Mouse (Mus musculus) neural tube, embryonic 15.5 days (tissue): ENCODE data around the gene Cenpf. TPM values are rescaled to one million over a fixed set of nuclear protein-coding genes. Genes with fewer than 3 reads are reported as not detected.

Experiments used
- ATAC-seq: fragments of 200-750 bp; cut with Nextera tagmentation; 2 replicates; pipeline ENCODE4 v1.8.0; 2017; ENCODE audit warnings: mild to moderate bottlenecking, moderate TSS enrichment, moderate library complexity; ENCODE audit not compliant: low FRiP score
- H3K27ac ChIP-seq: fragments of 300-500 bp; sonication (generic); replicated peaks from 2 replicates; pipeline ENCODE4 v1.5.1; 2015; ENCODE audit warnings: mild to moderate bottlenecking, inconsistent platforms
- H3K27me3 ChIP-seq: fragments of 300-500 bp; sonication (generic); replicated peaks from 2 replicates; pipeline ENCODE4 v1.6.1; 2015; ENCODE audit warnings: inconsistent platforms
- H3K36me3 ChIP-seq: fragments of 300-500 bp; sonication (generic); 2 replicates; pipeline ENCODE4 v1.6.1; 2015; ENCODE audit warnings: inconsistent platforms
- H3K4me1 ChIP-seq: fragments of 300-500 bp; sonication (generic); 2 replicates; pipeline ENCODE4 v1.6.1; 2015; ENCODE audit warnings: inconsistent platforms
- H3K4me2 ChIP-seq: fragments of 300-500 bp; sonication (generic); 2 replicates; pipeline ENCODE4 v1.6.1; 2015; ENCODE audit warnings: inconsistent platforms, mild to moderate bottlenecking, moderate library complexity
- H3K4me3 ChIP-seq: fragments of 300-500 bp; sonication (generic); replicated peaks from 2 replicates; pipeline ENCODE4 v1.5.1; 2015; ENCODE audit warnings: mild to moderate bottlenecking, inconsistent platforms
- H3K9ac ChIP-seq: fragments of 300-500 bp; sonication (generic); replicated peaks from 2 replicates; pipeline ENCODE4 v1.6.1; 2015; ENCODE audit warnings: mild to moderate bottlenecking, inconsistent platforms
- H3K9me3 ChIP-seq: fragments of 300-500 bp; sonication (generic); replicated peaks from 2 replicates; pipeline ENCODE4 v1.6.1; 2016; ENCODE audit warnings: inconsistent platforms
- WGBS: fragments of 180-500 bp; shearing (Covaris S2); methylation state at CpG from one replicate; pipeline ENCODE4 v1.1.7; 2015; ENCODE audit warnings: mixed read lengths; 5-methylcytosine and 5-hydroxymethylcytosine counted together
- polyA plus RNA-seq: library from polyadenylated mRNA; unstranded; fragments of >200 nt; fragmentation: Nextera tagmentation; extraction: Ambion mirVana; gene quantifications from 2 replicates; pipeline ENCODE4 v1.2.1, GENCODE M21; 2015

Cenpf gene
- 11.2 and 24.1 TPM in 2 replicates for polyA plus RNA-seq

DNA sequence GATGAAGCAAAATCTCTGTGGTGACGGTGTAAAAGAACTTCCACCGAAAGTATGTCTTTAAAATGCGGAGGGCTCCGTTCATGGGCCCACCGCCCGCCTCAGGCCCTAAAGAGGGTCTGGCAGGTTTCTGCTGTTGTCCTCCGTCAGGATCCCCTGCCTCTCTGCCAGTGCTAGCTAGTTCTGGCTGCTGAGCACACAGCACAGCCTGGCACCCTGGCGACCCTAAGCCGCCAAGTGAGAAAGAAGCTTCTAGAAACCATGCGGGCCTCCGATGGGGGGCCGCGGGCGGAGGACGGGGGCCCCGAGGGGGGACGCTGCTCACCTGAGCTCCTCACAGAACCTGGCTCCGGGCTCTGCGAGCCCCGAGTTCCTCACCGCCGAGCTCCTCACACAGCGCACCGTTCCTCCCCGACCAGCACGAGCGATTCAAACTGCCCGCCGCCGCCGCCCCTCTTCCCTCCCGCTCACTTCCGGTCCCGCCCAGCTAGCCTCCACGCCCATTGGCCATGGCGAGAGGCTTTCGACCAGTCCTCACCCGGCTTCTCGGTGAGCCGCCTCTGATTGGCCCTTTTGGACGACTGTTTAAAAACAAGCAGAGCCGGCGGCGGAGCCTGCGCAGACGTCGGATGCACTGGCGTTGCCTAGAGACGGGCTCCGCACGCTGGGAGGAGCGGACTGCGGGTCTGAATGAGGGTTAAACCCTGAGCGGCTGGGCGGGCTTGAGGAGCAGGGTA, at the start of gene Cenpf:
Cenpf (minus strand) TSS at position 433 of the 734 bp plus-strand sequence.
- Histone ChIP-seq H3K9me3 (no peaks in the 10 kb centered on the region), H3K27me3 (no peaks in the 10 kb centered on the region), H3K27ac (no peak within 1 kb of the TSS), H3K4me3 (peak within 1 kb of the TSS; percentile 54), H3K9ac (no peak within 1 kb of the TSS), H3K4me1 (peaks cover 17% of the 10 kb centered on the region), H3K36me3 (no peaks in the 10 kb centered on the region), H3K4me2 (peak within 1 kb of the TSS; percentile 85)
- WGBS: under 1% methylated on average over 53 of the region's 55 CpGs
- ATAC-seq: peak; percentile 100

GRCm38 (mm10) chr1:189732156-189732555, 44.3 kb upstream of the Cenpf start:
- Histone ChIP-seq H3K9me3 (no peaks in the 10 kb centered on the region), H3K36me3 (no peaks in the 10 kb centered on the region), H3K27me3 (peaks cover 31% of the 10 kb centered on the region), H3K4me1 (peaks cover 25% of the 10 kb centered on the region), H3K4me2 (no peak overlapping the region), H3K9ac (no peak overlapping the region), H3K4me3 (no peak overlapping the region), H3K27ac (no peak overlapping the region; the same call in 1 of the 2 replicates)
- no peak for ATAC-seq
- WGBS: 77% methylated on average over 8 of the region's 8 CpGs

- 65% methylated on average over 10 of the region's 10 CpGs for WGBS
- no peak for ATAC-seq
- H3K9me3 ChIP-seq: no peaks in the 10 kb centered on the region
These were observed 43.8 kb upstream of the Cenpf start for GRCm38 (mm10) chr1:189731697-189732096.

DNA sequence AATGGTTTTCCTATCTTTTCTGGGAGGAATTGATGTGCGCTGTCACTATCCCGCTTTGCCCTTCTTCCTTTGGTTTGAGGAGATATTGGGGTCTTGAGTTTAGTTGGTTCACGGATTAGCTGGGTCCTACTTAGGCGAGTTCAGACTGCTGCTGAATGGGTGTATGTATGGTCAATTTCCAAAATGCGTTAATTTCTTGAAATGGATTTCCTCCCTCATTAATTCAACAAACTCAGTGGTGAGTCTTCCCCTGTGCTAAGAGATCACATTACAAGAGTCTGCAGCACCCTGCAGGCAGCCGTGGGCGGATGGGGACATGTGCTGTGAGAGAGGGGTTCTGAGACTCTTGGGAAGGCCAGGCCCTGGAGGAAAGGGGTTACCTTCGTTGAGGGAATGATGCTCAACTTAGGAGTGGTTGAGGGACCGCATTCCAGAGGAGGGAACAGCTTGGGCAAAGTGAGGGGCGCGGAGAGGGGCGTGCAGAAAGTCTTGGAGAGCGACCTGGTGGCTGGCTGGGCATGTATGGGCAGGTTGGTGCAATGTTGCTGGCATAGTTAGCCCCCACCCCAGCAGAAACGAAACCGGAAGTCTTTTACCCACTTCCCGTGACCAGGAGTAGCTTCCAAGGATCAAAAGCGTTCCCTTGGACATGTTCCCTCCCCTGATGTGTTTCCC, 41.4 kb upstream of the Cenpf start:
- Histone ChIP-seq H3K9me3 (no peaks in the 10 kb centered on the region), H3K4me2 (peak overlapping the region; percentile 95), H3K27me3 (peaks cover 44% of the 10 kb centered on the region), H3K36me3 (no peaks in the 10 kb centered on the region), H3K9ac (no peak overlapping the region), H3K4me3 (peak overlapping the region; percentile 58), H3K27ac (no peak overlapping the region), H3K4me1 (peaks cover 28% of the 10 kb centered on the region)
- ATAC-seq: no peak
- WGBS: 8% methylated on average over 17 of the region's 17 CpGs

More at GRCm38 (mm10) chr1:189731697-189732096, 43.8 kb upstream of the Cenpf start:
- Histone ChIP-seq H3K36me3 (no peaks in the 10 kb centered on the region), H3K4me1 (peaks cover 28% of the 10 kb centered on the region), H3K4me3 (no peak overlapping the region), H3K27me3 (peaks cover 35% of the 10 kb centered on the region), H3K4me2 (no peak overlapping the region), H3K9ac (no peak overlapping the region), H3K27ac (no peak overlapping the region; the same call in 1 of the 2 replicates)

- Histone ChIP-seq H3K9me3 (no peaks in the 10 kb centered on the region), H3K4me3 (peak overlapping the region; percentile 58), H3K27me3 (peaks cover 44% of the 10 kb centered on the region), H3K36me3 (no peaks in the 10 kb centered on the region), H3K27ac (peak overlapping the region; percentile 42; the same call in 1 of the 2 replicates), H3K4me1 (peaks cover 28% of the 10 kb centered on the region), H3K9ac (peak overlapping the region; percentile 55), H3K4me2 (peak overlapping the region; percentile 95)
- WGBS: 0% methylated on average over 15 of the region's 15 CpGs
- no peak for ATAC-seq
These were observed 40.9 kb upstream of the Cenpf start for GRCm38 (mm10) chr1:189728784-189729115.

GRCm38 (mm10) chr1:189727884-189728783, 40.2 kb upstream of the Cenpf start, which contains the start of gene Ptpn14:
Gene Ptpn14 (plus strand): TSS chr1:189728268.
- peak within 1 kb of the TSS; percentile 55 for H3K9ac ChIP-seq
- H3K27ac ChIP-seq: peak within 1 kb of the TSS; percentile 71
- WGBS: under 1% methylated on average over 92 of the region's 98 CpGs
- H3K4me3 ChIP-seq: peak within 1 kb of the TSS; percentile 58
- H3K36me3 ChIP-seq: no peaks in the 10 kb centered on the region
- H3K4me1 ChIP-seq: peaks cover 28% of the 10 kb centered on the region
- peaks cover 44% of the 10 kb centered on the region for H3K27me3 ChIP-seq
- peak within 1 kb of the TSS; percentile 95 for H3K4me2 ChIP-seq
- H3K9me3 ChIP-seq: no peaks in the 10 kb centered on the region
- ATAC-seq: peak; percentile 83

DNA sequence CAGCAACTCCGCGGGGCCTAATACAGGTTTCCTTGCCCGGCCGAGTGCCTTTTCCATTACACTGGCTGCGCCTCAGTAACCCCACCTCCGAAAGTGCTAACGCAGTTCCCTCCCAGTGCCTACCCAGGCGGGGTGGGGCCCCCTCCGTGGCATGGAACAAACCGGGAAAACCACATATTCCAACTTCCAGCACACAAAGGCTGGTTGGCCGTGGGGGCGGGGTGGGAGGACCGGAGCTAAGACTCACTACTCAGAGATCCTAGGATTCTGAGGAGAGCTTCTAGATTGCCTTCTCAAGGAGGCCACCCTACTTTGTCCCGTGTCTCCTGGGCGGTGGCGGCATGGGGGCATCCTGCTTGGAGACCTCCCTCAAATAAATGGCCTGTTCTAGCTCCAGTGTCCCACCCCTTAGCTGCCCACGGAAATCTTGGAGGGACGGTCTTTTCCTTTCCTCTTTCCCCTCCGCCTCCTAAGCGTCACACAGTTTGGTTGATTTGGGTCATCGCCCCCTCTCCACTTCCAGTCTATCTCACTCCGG, 39.5 kb upstream of the Cenpf start:
- Histone ChIP-seq H3K9ac (peak overlapping the region; percentile 55), H3K27me3 (peaks cover 44% of the 10 kb centered on the region)
- WGBS: 3% methylated on average over 22 of the region's 22 CpGs

DNA sequence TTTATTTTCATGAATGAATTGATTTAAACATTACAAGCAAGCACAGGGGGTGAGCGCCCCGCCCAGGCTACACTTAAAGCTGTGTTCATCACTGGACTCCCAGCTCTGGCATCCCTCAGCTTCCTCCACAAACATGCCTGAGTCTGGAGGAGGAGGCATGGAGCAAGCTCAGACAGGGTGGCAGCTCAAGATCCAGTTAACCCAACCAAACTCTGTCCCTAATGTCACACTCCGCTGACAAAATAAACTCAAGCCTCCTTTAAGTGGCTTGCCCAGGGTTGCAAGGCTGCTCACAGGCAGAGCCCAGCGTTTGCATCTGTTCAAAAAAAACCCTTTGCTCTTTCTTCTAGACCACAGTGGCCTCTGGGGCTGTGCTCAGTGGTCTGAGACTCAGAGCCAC, 38.2 kb upstream of the Cenpf start:
- H3K9ac ChIP-seq: no peak overlapping the region
- peaks cover 28% of the 10 kb centered on the region for H3K4me1 ChIP-seq
- H3K27me3 ChIP-seq: peaks cover 44% of the 10 kb centered on the region
- ATAC-seq: no peak
- no peak overlapping the region for H3K27ac ChIP-seq
- H3K9me3 ChIP-seq: no peaks in the 10 kb centered on the region
- WGBS: 76% methylated on average over 4 of the region's 4 CpGs
- no peak overlapping the region for H3K4me3 ChIP-seq
- H3K4me2 ChIP-seq: no peak overlapping the region
- H3K36me3 ChIP-seq: no peaks in the 10 kb centered on the region

More for the DNA sequence above, 39.5 kb upstream of the Cenpf start:
- peak overlapping the region; percentile 58 for H3K4me3 ChIP-seq
- no peaks in the 10 kb centered on the region for H3K9me3 ChIP-seq
- peak overlapping the region; percentile 95 for H3K4me2 ChIP-seq
- H3K4me1 ChIP-seq: peaks cover 28% of the 10 kb centered on the region
- H3K27ac ChIP-seq: peak overlapping the region; percentile 71
- ATAC-seq: peak; percentile 51
- no peaks in the 10 kb centered on the region for H3K36me3 ChIP-seq

- no peak overlapping the region for H3K4me2 ChIP-seq
- no peak overlapping the region for H3K27ac ChIP-seq
- H3K27me3 ChIP-seq: no peaks in the 10 kb centered on the region
- H3K36me3 ChIP-seq: no peaks in the 10 kb centered on the region
- H3K9ac ChIP-seq: no peak overlapping the region
- no peaks in the 10 kb centered on the region for H3K9me3 ChIP-seq
- no peak overlapping the region for H3K4me3 ChIP-seq
- WGBS: 62% methylated on average over 5 of the region's 5 CpGs
- no peaks in the 10 kb centered on the region for H3K4me1 ChIP-seq
- ATAC-seq: no peak
These were observed 30.7 kb upstream of the Cenpf start for GRCm38 (mm10) chr1:189718600-189718999.

- no peaks in the 10 kb centered on the region for H3K36me3 ChIP-seq
- H3K9ac ChIP-seq: no peak overlapping the region
- no peaks in the 10 kb centered on the region for H3K27me3 ChIP-seq
- H3K9me3 ChIP-seq: no peaks in the 10 kb centered on the region
- H3K4me3 ChIP-seq: no peak overlapping the region
- 92% methylated on average over 11 of the region's 11 CpGs for WGBS
- no peak overlapping the region for H3K27ac ChIP-seq
- no peak overlapping the region for H3K4me2 ChIP-seq
- H3K4me1 ChIP-seq: no peaks in the 10 kb centered on the region
- no peak for ATAC-seq
These were observed 29.7 kb upstream of the Cenpf start for GRCm38 (mm10) chr1:189717546-189717945.
